Mouse (Mus musculus): Measurements from ENCODE around the gene Sox5. TPM values are rescaled to one million over a fixed set of nuclear protein-coding genes. Genes with fewer than 3 reads are reported as not detected.
A peak's percentile ranks its signal among the peaks of the same experiment; 100 is the strongest.

The Sox5 gene
- polyA plus RNA-seq, 1 experiment, result 2.8 TPM

DNA sequence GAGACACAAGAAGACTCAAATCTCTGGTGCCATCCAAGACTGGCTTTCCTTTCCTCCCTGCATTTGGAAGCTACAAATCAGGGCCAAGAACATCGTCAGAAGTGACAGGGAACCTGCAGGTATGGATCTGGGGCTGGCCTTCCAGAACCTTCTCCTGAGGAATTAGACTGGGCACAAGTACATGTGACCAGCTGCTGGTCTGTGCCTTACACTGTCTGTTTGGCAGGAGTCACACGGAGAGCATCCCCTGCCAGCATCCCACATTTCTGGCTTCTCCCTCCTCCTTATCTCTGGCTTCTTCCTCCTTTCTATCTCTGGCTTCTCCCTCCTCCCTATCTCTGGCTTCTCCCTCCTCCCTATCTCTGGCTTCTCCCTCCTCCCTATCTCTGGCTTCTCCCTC, 263.0 kb downstream of the Sox5 start:
- H3K4me3 ChIP-seq (ENCODE audit: insufficient read depth, low read length), result no peak overlapping the region
- no peaks in the 10 kb centered on the region for H3K4me1 ChIP-seq (ENCODE audit: control insufficient read depth, insufficient read depth, low read length)
- TF ChIP-seq POLR2A (IDR thresholded peaks at IDR 0.05; ENCODE audit: low read depth, low read length), result no peak
- TF ChIP-seq CTCF (IDR thresholded peaks at IDR 0.05; ENCODE audit: borderline replicate concordance, insufficient read depth, low read length), result no peak
- no peak overlapping the region for H3K27ac ChIP-seq (ENCODE audit: insufficient read depth, low read length)

GRCm38 (mm10) chr6:144515905-144516304, 265.9 kb downstream of the Sox5 start:
- Histone ChIP-seq H3K4me1 (ENCODE audit: control insufficient read depth, insufficient read depth, low read length) (no peaks in the 10 kb centered on the region), H3K27ac (ENCODE audit: insufficient read depth, low read length) (no peak overlapping the region), H3K4me3 (ENCODE audit: insufficient read depth, low read length) (no peak overlapping the region)
- no peak for TF ChIP-seq CTCF (IDR thresholded peaks at IDR 0.05; ENCODE audit: borderline replicate concordance, insufficient read depth, low read length)
- TF ChIP-seq POLR2A (IDR thresholded peaks at IDR 0.05; ENCODE audit: low read depth, low read length), result no peak

DNA sequence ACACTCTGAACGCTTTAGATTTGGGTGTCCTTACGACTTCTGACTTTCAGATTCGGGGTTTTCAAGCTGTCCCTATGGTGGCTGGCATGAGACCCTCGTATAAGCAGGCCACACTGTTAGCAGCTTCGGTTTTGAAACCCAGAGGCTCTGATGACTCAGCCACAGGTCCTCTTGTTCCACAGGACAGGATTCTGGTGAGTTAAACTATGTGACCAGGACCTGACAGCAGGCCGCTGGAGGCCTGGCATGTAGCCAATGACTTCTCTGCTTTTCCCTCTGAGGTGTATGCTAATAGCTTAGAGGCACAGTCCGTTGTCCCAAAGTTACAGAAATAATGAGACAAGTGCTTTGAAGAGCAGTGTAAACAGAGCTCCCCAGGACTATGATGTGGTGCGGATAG, 268.0 kb downstream of the Sox5 start:
- Histone ChIP-seq H3K27ac (ENCODE audit: insufficient read depth, low read length) (no peak overlapping the region), H3K4me1 (ENCODE audit: control insufficient read depth, insufficient read depth, low read length) (no peaks in the 10 kb centered on the region), H3K4me3 (ENCODE audit: insufficient read depth, low read length) (no peak overlapping the region)
- TF ChIP-seq CTCF (IDR thresholded peaks at IDR 0.05; ENCODE audit: borderline replicate concordance, insufficient read depth, low read length) (no peak), POLR2A (IDR thresholded peaks at IDR 0.05; ENCODE audit: low read depth, low read length) (no peak)

GRCm38 (mm10) chr6:144511925-144512324, 269.9 kb downstream of the Sox5 start:
- Histone ChIP-seq H3K4me1 (ENCODE audit: control insufficient read depth, insufficient read depth, low read length) (no peaks in the 10 kb centered on the region), H3K4me3 (ENCODE audit: insufficient read depth, low read length) (no peak overlapping the region), H3K27ac (ENCODE audit: insufficient read depth, low read length) (no peak overlapping the region)
- TF ChIP-seq POLR2A (IDR thresholded peaks at IDR 0.05; ENCODE audit: low read depth, low read length) (no peak), CTCF (IDR thresholded peaks at IDR 0.05; ENCODE audit: borderline replicate concordance, insufficient read depth, low read length) (no peak)

- no peaks in the 10 kb centered on the region for H3K4me1 ChIP-seq (ENCODE audit: control insufficient read depth, insufficient read depth, low read length)
- TF ChIP-seq CTCF (IDR thresholded peaks at IDR 0.05; ENCODE audit: borderline replicate concordance, insufficient read depth, low read length), result no peak
Observed at GRCm38 (mm10) chr6:144510147-144510546, 271.6 kb downstream of the Sox5 start.

DNA sequence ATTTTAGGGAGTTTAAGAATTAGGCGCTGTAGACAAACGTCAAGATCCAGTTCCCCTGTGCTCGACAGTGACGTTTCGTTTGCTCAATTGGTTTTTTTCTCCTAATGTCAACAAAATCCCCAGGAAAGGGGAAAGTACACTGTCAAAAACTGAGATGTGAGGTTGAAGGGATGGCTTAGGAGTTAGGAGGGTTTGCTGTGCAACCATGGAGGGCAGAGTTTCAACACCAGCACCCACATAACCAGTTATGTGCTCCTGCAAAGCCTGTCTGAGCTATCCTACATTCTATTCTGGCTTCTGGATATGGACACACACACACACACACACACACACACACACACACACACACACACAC, 277.6 kb downstream of the Sox5 start:
- TF ChIP-seq POLR2A (IDR thresholded peaks at IDR 0.05; ENCODE audit: low read depth, low read length), result no peak
- TF ChIP-seq CTCF (IDR thresholded peaks at IDR 0.05; ENCODE audit: borderline replicate concordance, insufficient read depth, low read length), result no peak
- no peak overlapping the region for H3K27ac ChIP-seq (ENCODE audit: insufficient read depth, low read length)
- no peak overlapping the region for H3K4me3 ChIP-seq (ENCODE audit: insufficient read depth, low read length)
- H3K4me1 ChIP-seq (ENCODE audit: control insufficient read depth, insufficient read depth, low read length), result no peaks in the 10 kb centered on the region

More at GRCm38 (mm10) chr6:144510147-144510546, 271.6 kb downstream of the Sox5 start:
- no peak overlapping the region for H3K27ac ChIP-seq (ENCODE audit: insufficient read depth, low read length)
- no peak overlapping the region for H3K4me3 ChIP-seq (ENCODE audit: insufficient read depth, low read length)

GRCm38 (mm10) chr6:144503399-144504196, 278.2 kb downstream of the Sox5 start:
- Histone ChIP-seq H3K4me1 (ENCODE audit: control insufficient read depth, insufficient read depth, low read length) (no peaks in the 10 kb centered on the region), H3K27ac (ENCODE audit: insufficient read depth, low read length) (no peak overlapping the region), H3K4me3 (ENCODE audit: insufficient read depth, low read length) (no peak overlapping the region)
- TF ChIP-seq CTCF (IDR thresholded peaks at IDR 0.05; ENCODE audit: borderline replicate concordance, insufficient read depth, low read length), result no peak
- TF ChIP-seq POLR2A (IDR thresholded peaks at IDR 0.05; ENCODE audit: low read depth, low read length), result no peak

DNA sequence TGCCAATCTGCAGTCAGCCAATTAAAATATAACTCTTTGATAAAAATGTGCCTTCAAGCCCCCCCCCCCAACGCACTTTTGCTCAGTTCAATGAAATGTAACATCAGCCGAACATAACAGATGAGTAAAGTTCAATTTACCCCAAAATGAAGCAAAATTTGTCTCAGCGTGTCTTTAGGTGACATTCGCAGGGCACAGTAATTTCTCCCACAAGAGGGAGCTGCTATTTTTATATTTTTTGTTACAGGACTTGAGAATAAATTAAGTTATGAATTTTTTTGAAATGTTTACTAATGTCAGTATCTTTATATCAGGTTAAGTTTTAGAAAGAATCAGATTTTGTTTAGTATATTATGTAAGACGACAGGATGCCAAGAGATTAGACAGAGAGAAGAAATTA, 280.3 kb downstream of the Sox5 start:
- no peak for TF ChIP-seq CTCF (IDR thresholded peaks at IDR 0.05; ENCODE audit: borderline replicate concordance, insufficient read depth, low read length)
- no peak for TF ChIP-seq POLR2A (IDR thresholded peaks at IDR 0.05; ENCODE audit: low read depth, low read length)
- Histone ChIP-seq H3K27ac (ENCODE audit: insufficient read depth, low read length) (no peak overlapping the region), H3K4me3 (ENCODE audit: insufficient read depth, low read length) (no peak overlapping the region), H3K4me1 (ENCODE audit: control insufficient read depth, insufficient read depth, low read length) (no peaks in the 10 kb centered on the region)

GRCm38 (mm10) chr6:144498177-144498576, 283.6 kb downstream of the Sox5 start:
- no peak overlapping the region for H3K27ac ChIP-seq (ENCODE audit: insufficient read depth, low read length)
- no peaks in the 10 kb centered on the region for H3K4me1 ChIP-seq (ENCODE audit: control insufficient read depth, insufficient read depth, low read length)
- TF ChIP-seq POLR2A (IDR thresholded peaks at IDR 0.05; ENCODE audit: low read depth, low read length) (no peak), CTCF (IDR thresholded peaks at IDR 0.05; ENCODE audit: borderline replicate concordance, insufficient read depth, low read length) (peak; percentile 33; the same call in 1 of the 2 replicates)
- H3K4me3 ChIP-seq (ENCODE audit: insufficient read depth, low read length), result no peak overlapping the region

- no peak overlapping the region for H3K4me3 ChIP-seq (ENCODE audit: insufficient read depth, low read length)
- no peaks in the 10 kb centered on the region for H3K4me1 ChIP-seq (ENCODE audit: control insufficient read depth, insufficient read depth, low read length)
- TF ChIP-seq POLR2A (IDR thresholded peaks at IDR 0.05; ENCODE audit: low read depth, low read length) (no peak), CTCF (IDR thresholded peaks at IDR 0.05; ENCODE audit: borderline replicate concordance, insufficient read depth, low read length) (no peak)
- no peak overlapping the region for H3K27ac ChIP-seq (ENCODE audit: insufficient read depth, low read length)
Observed at GRCm38 (mm10) chr6:144491761-144492415, 289.9 kb downstream of the Sox5 start.

Measured in embryonic fibroblast, embryonic 13.5 days (primary cell).